Mouse (Mus musculus): ENCODE measurements around the gene Rsbn1.
A peak's percentile ranks its signal among the peaks of the same experiment; 100 is the strongest.

The Rsbn1 gene

GRCm38 (mm10) chr3:103914010-103914669, at the start of gene Rsbn1:
Rsbn1 (plus strand) TSS chr3:103914120.
- DNase-seq (ENCODE audit: low spot score) = peak; percentile 98

GRCm38 (mm10) chr3:103864200-103864599, 49.7 kb upstream of the Rsbn1 start:
- no peak for DNase-seq (ENCODE audit: low spot score)

- no peak for DNase-seq (ENCODE audit: low spot score)
These were observed 46.4 kb upstream of the Rsbn1 start for GRCm38 (mm10) chr3:103867424-103867971.

- DNase-seq (ENCODE audit: low spot score) = no peak
These were observed 45.9 kb upstream of the Rsbn1 start for GRCm38 (mm10) chr3:103868008-103868407.

GRCm38 (mm10) chr3:103872663-103873098, 41.2 kb upstream of the Rsbn1 start:
- DNase-seq (ENCODE audit: low spot score) = no peak

- DNase-seq (ENCODE audit: low spot score) = no peak
These were observed 39.6 kb upstream of the Rsbn1 start for GRCm38 (mm10) chr3:103874329-103874728.

- DNase-seq (ENCODE audit: low spot score) = no peak
These were observed 28.0 kb upstream of the Rsbn1 start for GRCm38 (mm10) chr3:103885946-103886345.

GRCm38 (mm10) chr3:103887581-103887980, 26.3 kb upstream of the Rsbn1 start:
- DNase-seq (ENCODE audit: low spot score) = no peak

GRCm38 (mm10) chr3:103893374-103893773, 20.5 kb upstream of the Rsbn1 start:
- no peak for DNase-seq (ENCODE audit: low spot score)

GRCm38 (mm10) chr3:103904705-103905104, 9.2 kb upstream of the Rsbn1 start:
- no peak for DNase-seq (ENCODE audit: low spot score)

GRCm38 (mm10) chr3:103907335-103908030, 6.4 kb upstream of the Rsbn1 start:
- DNase-seq (ENCODE audit: low spot score) = no peak

GRCm38 (mm10) chr3:103908781-103909180, 5.1 kb upstream of the Rsbn1 start:
- DNase-seq (ENCODE audit: low spot score) = no peak

- no peak for DNase-seq (ENCODE audit: low spot score)
These were observed 414 bp upstream of the Rsbn1 start for GRCm38 (mm10) chr3:103913451-103913961.

- no peak for DNase-seq (ENCODE audit: low spot score)
These were observed 1.0 kb downstream of the Rsbn1 start for GRCm38 (mm10) chr3:103914732-103915508.

- no peak for DNase-seq (ENCODE audit: low spot score)
These were observed 1.6 kb downstream of the Rsbn1 start for GRCm38 (mm10) chr3:103915509-103915896.

- DNase-seq (ENCODE audit: low spot score) = no peak
These were observed 2.4 kb downstream of the Rsbn1 start for GRCm38 (mm10) chr3:103916205-103916838.

- no peak for DNase-seq (ENCODE audit: low spot score)
These were observed 2.9 kb downstream of the Rsbn1 start for GRCm38 (mm10) chr3:103916839-103917237.

GRCm38 (mm10) chr3:103920094-103920493, 6.2 kb downstream of the Rsbn1 start:
- no peak for DNase-seq (ENCODE audit: low spot score)

- DNase-seq (ENCODE audit: low spot score) = no peak
These were observed 11.4 kb downstream of the Rsbn1 start for GRCm38 (mm10) chr3:103925302-103925701.

- DNase-seq (ENCODE audit: low spot score) = no peak
These were observed 13.6 kb downstream of the Rsbn1 start for GRCm38 (mm10) chr3:103927511-103927910.

- DNase-seq (ENCODE audit: low spot score) = no peak
These were observed 31.1 kb downstream of the Rsbn1 start for GRCm38 (mm10) chr3:103944794-103945562.

Data from yolk sac, embryonic 10.5 days (tissue).